Mouse (Mus musculus) neural tube, embryonic 12.5 days (tissue): Measurements from ENCODE around the gene Psg16. TPM values are rescaled to one million over a fixed set of nuclear protein-coding genes. Genes with fewer than 3 reads are reported as not detected.

Experiments used
- ATAC-seq: fragments of 200-750 bp; cut with Nextera tagmentation; 2 replicates; pipeline ENCODE4 v1.8.0; 2017; ENCODE audit warnings: low read depth, mild to moderate bottlenecking, moderate TSS enrichment, moderate library complexity; ENCODE audit not compliant: low FRiP score
- H3K27ac ChIP-seq: fragments of 300-500 bp; sonication (generic); 2 replicates; pipeline ENCODE4 v1.5.1; 2016
- H3K27me3 ChIP-seq: fragments of 300-500 bp; sonication (generic); replicated peaks from 2 replicates; pipeline ENCODE4 v1.6.1; 2016; ENCODE audit warnings: mild to moderate bottlenecking
- H3K36me3 ChIP-seq: fragments of 300-500 bp; sonication (generic); 2 replicates; pipeline ENCODE4 v1.6.1; 2016; ENCODE audit warnings: mild to moderate bottlenecking
- H3K4me1 ChIP-seq: fragments of 300-500 bp; sonication (generic); 2 replicates; pipeline ENCODE4 v1.6.1; 2016
- H3K4me2 ChIP-seq: fragments of 300-500 bp; sonication (generic); replicated peaks from 2 replicates; pipeline ENCODE4 v1.6.1; 2016; ENCODE audit warnings: mild to moderate bottlenecking
- H3K4me3 ChIP-seq: fragments of 300-500 bp; sonication (generic); 2 replicates; pipeline ENCODE4 v1.5.1; 2016
- H3K9ac ChIP-seq: fragments of 300-500 bp; sonication (generic); 2 replicates; pipeline ENCODE4 v1.6.1; 2016; ENCODE audit warnings: mild to moderate bottlenecking
- H3K9me3 ChIP-seq: fragments of 300-500 bp; sonication (generic); 2 replicates; pipeline ENCODE4 v1.6.1; 2016; ENCODE audit warnings: mild to moderate bottlenecking
- WGBS: fragments of 180-500 bp; shearing (Covaris S2); methylation state at CpG from one replicate; pipeline ENCODE4 v1.1.7; 2016; 5-methylcytosine and 5-hydroxymethylcytosine counted together
- polyA plus RNA-seq: library from polyadenylated mRNA; unstranded; fragments of >200 nt; fragmentation: Nextera tagmentation; extraction: Ambion mirVana; gene quantifications from 2 replicates; pipeline ENCODE4 v1.2.1, GENCODE M21; 2016

The Psg16 gene
- polyA plus RNA-seq, 1 experiment from 2014 or later, result 0.27 TPM

- Histone ChIP-seq H3K9ac (no peak overlapping the region), H3K4me2 (no peak overlapping the region), H3K4me1 (peaks cover 9% of the 10 kb centered on the region; the same call in 1 of the 2 replicates), H3K36me3 (no peaks in the 10 kb centered on the region), H3K27me3 (no peaks in the 10 kb centered on the region), H3K9me3 (no peaks in the 10 kb centered on the region), H3K27ac (no peak overlapping the region), H3K4me3 (no peak overlapping the region)
- no peak for ATAC-seq
- WGBS, result 94% methylated on average over 7 of the region's 7 CpGs
Observed at GRCm38 (mm10) chr7:17039373-17039772, 34.5 kb upstream of the Psg16 start.

GRCm38 (mm10) chr7:17045743-17046142 lies 28.1 kb upstream of the Psg16 start:
- no peak overlapping the region for H3K4me2 ChIP-seq
- H3K9me3 ChIP-seq, result no peaks in the 10 kb centered on the region
- no peak for ATAC-seq
- no peaks in the 10 kb centered on the region; the same call in 1 of the 2 replicates for H3K36me3 ChIP-seq
- H3K9ac ChIP-seq, result no peak overlapping the region
- 79% methylated on average over 1 of the region's 1 CpGs for WGBS
- H3K4me3 ChIP-seq, result no peak overlapping the region
- no peak overlapping the region for H3K27ac ChIP-seq
- H3K27me3 ChIP-seq, result no peaks in the 10 kb centered on the region
- no peaks in the 10 kb centered on the region for H3K4me1 ChIP-seq

- 84% methylated on average over 5 of the region's 5 CpGs for WGBS
- no peaks in the 10 kb centered on the region; the same call in 1 of the 2 replicates for H3K36me3 ChIP-seq
- H3K4me1 ChIP-seq, result no peaks in the 10 kb centered on the region
- no peak overlapping the region for H3K27ac ChIP-seq
- no peak overlapping the region for H3K4me3 ChIP-seq
- no peak overlapping the region for H3K4me2 ChIP-seq
- no peak overlapping the region for H3K9ac ChIP-seq
- ATAC-seq, result no peak
- H3K9me3 ChIP-seq, result no peaks in the 10 kb centered on the region
- no peaks in the 10 kb centered on the region for H3K27me3 ChIP-seq
Observed at GRCm38 (mm10) chr7:17047041-17047682, 26.7 kb upstream of the Psg16 start.

GRCm38 (mm10) chr7:17048431-17049190 lies 25.2 kb upstream of the Psg16 start:
- WGBS, result 88% methylated on average over 10 of the region's 10 CpGs
- Histone ChIP-seq H3K27me3 (no peaks in the 10 kb centered on the region), H3K4me2 (no peak overlapping the region), H3K9me3 (no peaks in the 10 kb centered on the region), H3K4me3 (no peak overlapping the region), H3K27ac (no peak overlapping the region), H3K36me3 (no peaks in the 10 kb centered on the region; the same call in 1 of the 2 replicates), H3K4me1 (no peaks in the 10 kb centered on the region), H3K9ac (no peak overlapping the region)
- ATAC-seq, result no peak

- WGBS, result 72% methylated on average over 11 of the region's 11 CpGs
Observed at GRCm38 (mm10) chr7:17050491-17050890, 23.3 kb upstream of the Psg16 start.

GRCm38 (mm10) chr7:17050933-17051594 lies 22.8 kb upstream of the Psg16 start:
- Histone ChIP-seq H3K9me3 (no peaks in the 10 kb centered on the region), H3K4me3 (no peak overlapping the region), H3K4me2 (no peak overlapping the region), H3K27me3 (0 out of 2 replicates have a peak, but pooled peaks cover 2% of the 10 kb centered on the region), H3K9ac (no peak overlapping the region), H3K27ac (no peak overlapping the region), H3K4me1 (peaks cover 2% of the 10 kb centered on the region), H3K36me3 (no peaks in the 10 kb centered on the region; the same call in 1 of the 2 replicates)
- WGBS, result 11% methylated on average over 16 of the region's 17 CpGs
- ATAC-seq, result no peak

More at GRCm38 (mm10) chr7:17050491-17050890, 23.3 kb upstream of the Psg16 start:
- Histone ChIP-seq H3K4me1 (no peaks in the 10 kb centered on the region), H3K4me2 (no peak overlapping the region), H3K36me3 (no peaks in the 10 kb centered on the region; the same call in 1 of the 2 replicates), H3K27me3 (no peaks in the 10 kb centered on the region), H3K9ac (no peak overlapping the region), H3K4me3 (no peak overlapping the region), H3K9me3 (no peaks in the 10 kb centered on the region), H3K27ac (no peak overlapping the region)
- ATAC-seq, result no peak

GRCm38 (mm10) chr7:17054325-17054989 lies 19.4 kb upstream of the Psg16 start:
- no peak for ATAC-seq
- 88% methylated on average over 16 of the region's 16 CpGs for WGBS
- Histone ChIP-seq H3K4me2 (no peak overlapping the region), H3K4me3 (no peak overlapping the region), H3K27me3 (0 out of 2 replicates have a peak, but pooled peaks cover 4% of the 10 kb centered on the region), H3K9ac (no peak overlapping the region), H3K9me3 (no peaks in the 10 kb centered on the region), H3K27ac (no peak overlapping the region), H3K4me1 (peaks cover 31% of the 10 kb centered on the region), H3K36me3 (no peaks in the 10 kb centered on the region)

GRCm38 (mm10) chr7:17055287-17055946 lies 18.4 kb upstream of the Psg16 start:
- ATAC-seq, result no peak
- H3K27ac ChIP-seq, result no peak overlapping the region
- no peaks in the 10 kb centered on the region for H3K36me3 ChIP-seq
- peak overlapping the region; percentile 84 for H3K4me2 ChIP-seq
- no peak overlapping the region for H3K4me3 ChIP-seq
- H3K9ac ChIP-seq, result 0 out of 2 replicates have a peak overlapping the region, but pooled peaks have one; percentile 44
- 90% methylated on average over 4 of the region's 4 CpGs for WGBS
- H3K4me1 ChIP-seq, result peaks cover 40% of the 10 kb centered on the region
- 0 out of 2 replicates have a peak, but pooled peaks cover 4% of the 10 kb centered on the region for H3K27me3 ChIP-seq
- no peaks in the 10 kb centered on the region for H3K9me3 ChIP-seq

- peak; percentile 52; the same call in 1 of the 2 replicates for ATAC-seq
- Histone ChIP-seq H3K9me3 (no peaks in the 10 kb centered on the region), H3K36me3 (no peaks in the 10 kb centered on the region), H3K27me3 (0 out of 2 replicates have a peak, but pooled peaks cover 4% of the 10 kb centered on the region), H3K4me3 (peak overlapping the region; percentile 44), H3K4me1 (peaks cover 47% of the 10 kb centered on the region), H3K27ac (0 out of 2 replicates have a peak overlapping the region, but pooled peaks have one; percentile 9), H3K4me2 (peak overlapping the region; percentile 84), H3K9ac (peak overlapping the region; percentile 44)
- 0% methylated on average over 40 of the region's 42 CpGs for WGBS
Observed at GRCm38 (mm10) chr7:17056081-17056581, 17.7 kb upstream of the Psg16 start.

GRCm38 (mm10) chr7:17056601-17057523 lies 17.0 kb upstream of the Psg16 start:
- Histone ChIP-seq H3K4me3 (peak overlapping the region; percentile 44), H3K27ac (0 out of 2 replicates have a peak overlapping the region, but pooled peaks have one; percentile 9), H3K4me2 (peak overlapping the region; percentile 84), H3K9ac (peak overlapping the region; percentile 44), H3K27me3 (0 out of 2 replicates have a peak, but pooled peaks cover 10% of the 10 kb centered on the region), H3K4me1 (peaks cover 50% of the 10 kb centered on the region), H3K36me3 (no peaks in the 10 kb centered on the region), H3K9me3 (no peaks in the 10 kb centered on the region)
- ATAC-seq, result no peak
- WGBS, result 37% methylated on average over 14 of the region's 14 CpGs
